Mouse (Mus musculus) Patski (cell line): ENCODE measurements at regions not wholly inside any gene's neighbourhood (a gene's known extent, or its start where the extent isn't known, plus 50 kb on each side); places are given as distances from the start of the nearest gene placed in this dataset.

Source experiments
- ATAC-seq: fragments of 100-300 bp; one replicate; pipeline ENCODE4 v1.8.0; 2021
- CTCF ChIA-PET: fragments of 350-600 bp; sonication (Branson Sonifier 250); formaldehyde crosslinking; loops from one replicate; lab custom pipeline; 2022; ENCODE audit warnings: inconsistent platforms; lab: Charles Lee
- POLR2A ChIA-PET: fragments of 350-600 bp; sonication (Branson Sonifier 250); formaldehyde crosslinking; loops from one replicate; lab custom pipeline; 2022; ENCODE audit warnings: antibody characterized with exemption, inconsistent platforms; lab: Charles Lee
- DNase-seq: peaks from one replicate; pipeline ENCODE4 v3.0.0-alpha.2; 2011; ENCODE audit warnings: low read depth, low spot score
- H3K27me3 ChIP-seq: fragments of 371-371 bp; one replicate; pipeline ENCODE4 v1.5.1; 2021
- CTCF ChIP-seq: fragments of 100-300 bp; IDR thresholded peaks from one replicate; pipeline ENCODE4 v1.5.1; 2021
- in situ Hi-C: fragments of 300-500 bp; cut with MboI; formaldehyde crosslinking; loops from 3 replicates; pipeline ENCODE4 v1.11.1; 2018; ENCODE audit warnings: low pct_unique_long_range_greater_than_20kb, mixed read lengths

GRCm38 (mm10) chr3:9884691-9885354 lies 203.1 kb upstream of the Gm9833 start:
- H3K27me3 ChIP-seq = peaks cover 19% of the 10 kb centered on the region
- ChIA-PET POLR2A (no interaction called here), CTCF (interaction anchor here (0.9 kb wide), 1 partner anchor 169 kb away, joined by 3 read pairs; no protein-coding TSS in a partner anchor)
- DNase-seq (no peak), ATAC-seq (no peak)
- in situ Hi-C loops = no loop called here
- no peak for TF ChIP-seq CTCF

- no peak for TF ChIP-seq CTCF
- in situ Hi-C loops = no loop called here
- H3K27me3 ChIP-seq = peaks cover 15% of the 10 kb centered on the region
- no peak for DNase-seq
- ChIA-PET CTCF (no interaction called here), POLR2A (no interaction called here)
- ATAC-seq = no peak
These were observed 202.3 kb upstream of the Gm9833 start for GRCm38 (mm10) chr3:9885565-9885964.

GRCm38 (mm10) chr3:9886077-9886476 lies 201.8 kb upstream of the Gm9833 start:
- ChIA-PET POLR2A (no interaction called here), CTCF (no interaction called here)
- DNase-seq (no peak), ATAC-seq (no peak)
- in situ Hi-C loops = no loop called here
- TF ChIP-seq CTCF = no peak
- peaks cover 13% of the 10 kb centered on the region for H3K27me3 ChIP-seq

- TF ChIP-seq CTCF = no peak
- DNase-seq (no peak), ATAC-seq (no peak)
- in situ Hi-C loops = no loop called here
- peaks cover 8% of the 10 kb centered on the region for H3K27me3 ChIP-seq
- CTCF ChIA-PET = interaction anchor here (1.0 to 1.1 kb wide), 2 partner anchors 11 to 484 kb away, joined by 3 read pairs; no protein-coding TSS in a partner anchor
- POLR2A ChIA-PET = no interaction called here
These were observed 200.9 kb upstream of the Gm9833 start for GRCm38 (mm10) chr3:9886765-9887626.

GRCm38 (mm10) chr3:9887627-9887994 lies 200.3 kb upstream of the Gm9833 start:
- DNase-seq (no peak), ATAC-seq (no peak)
- no peak for TF ChIP-seq CTCF
- peaks cover 12% of the 10 kb centered on the region for H3K27me3 ChIP-seq
- in situ Hi-C loops = no loop called here
- ChIA-PET POLR2A (no interaction called here), CTCF (interaction anchor here (1.0 to 1.1 kb wide), 2 partner anchors 10 to 484 kb away, joined by 3 read pairs; no protein-coding TSS in a partner anchor)

- ATAC-seq = no peak
- POLR2A ChIA-PET = no interaction called here
- DNase-seq = no peak
- CTCF ChIA-PET = interaction anchor here (1.0 to 1.1 kb wide), 2 partner anchors 10 to 485 kb away, joined by 3 read pairs; no protein-coding TSS in a partner anchor
- no peak for TF ChIP-seq CTCF
- peaks cover 14% of the 10 kb centered on the region for H3K27me3 ChIP-seq
- in situ Hi-C loops = no loop called here
These were observed 199.9 kb upstream of the Gm9833 start for GRCm38 (mm10) chr3:9888051-9888450.

- ChIA-PET CTCF (no interaction called here), POLR2A (interaction anchor here (0.7 kb wide), 1 partner anchor 297 kb away, joined by 3 read pairs; no protein-coding TSS in a partner anchor)
- TF ChIP-seq CTCF = no peak
- DNase-seq (no peak), ATAC-seq (peak; percentile 24)
- in situ Hi-C loops = no loop called here
- peaks cover 30% of the 10 kb centered on the region for H3K27me3 ChIP-seq
These were observed 194.9 kb upstream of the Gm9833 start for GRCm38 (mm10) chr3:9892884-9893494.

GRCm38 (mm10) chr3:9895396-9896135 lies 192.3 kb upstream of the Gm9833 start:
- H3K27me3 ChIP-seq = peaks cover 36% of the 10 kb centered on the region
- in situ Hi-C loops = no loop called here
- ChIA-PET POLR2A (no interaction called here), CTCF (interaction anchor here (0.7 to 1.2 kb wide), 2 partner anchors 21 to 27 kb away, joined by 3 read pairs; no protein-coding TSS in a partner anchor)
- DNase-seq (no peak), ATAC-seq (no peak)
- no peak for TF ChIP-seq CTCF

GRCm38 (mm10) chr3:9896303-9896702 lies 191.6 kb upstream of the Gm9833 start:
- in situ Hi-C loops = no loop called here
- ATAC-seq (no peak), DNase-seq (no peak)
- no peak for TF ChIP-seq CTCF
- ChIA-PET CTCF (no interaction called here), POLR2A (no interaction called here)
- H3K27me3 ChIP-seq = peaks cover 38% of the 10 kb centered on the region

GRCm38 (mm10) chr3:9901663-9902062 lies 186.2 kb upstream of the Gm9833 start:
- no peak for ATAC-seq
- TF ChIP-seq CTCF = no peak
- ChIA-PET POLR2A (no interaction called here), CTCF (no interaction called here)
- in situ Hi-C loops = no loop called here
- peaks cover 37% of the 10 kb centered on the region for H3K27me3 ChIP-seq
- no peak for DNase-seq
